Mouse (Mus musculus) WW6 (cell line): ENCODE measurements at regions not wholly inside any gene's neighbourhood (a gene's known extent, or its start where the extent isn't known, plus 50 kb on each side); places are given as distances from the start of the nearest gene placed in this dataset.

ENCODE experiments used
- DNase-seq: peaks from one replicate; pipeline ENCODE4 v3.0.0-alpha.2; 2013; ENCODE audit warnings: low read depth, low spot score

DNA sequence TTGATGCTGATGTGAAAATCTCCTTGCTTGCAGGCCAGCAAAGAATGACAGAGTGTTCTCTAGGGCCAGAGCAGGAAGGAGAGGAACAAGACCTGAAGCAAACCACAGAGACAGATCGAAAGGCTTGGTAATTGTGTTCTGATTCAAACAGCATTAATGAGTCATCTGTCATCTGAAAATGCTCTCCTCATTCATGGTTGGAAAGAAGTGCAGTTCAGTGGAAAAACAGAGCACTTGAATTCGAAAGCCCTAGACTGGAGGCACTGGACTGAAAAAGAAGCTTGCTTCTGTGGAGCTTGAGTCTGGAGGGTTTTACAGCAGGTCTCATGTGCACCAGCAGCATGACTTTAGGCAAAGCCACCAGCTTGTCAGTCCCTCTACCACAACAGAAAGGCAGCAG, 374.3 kb upstream of the B430305J03Rik start:
- no peak for DNase-seq

DNA sequence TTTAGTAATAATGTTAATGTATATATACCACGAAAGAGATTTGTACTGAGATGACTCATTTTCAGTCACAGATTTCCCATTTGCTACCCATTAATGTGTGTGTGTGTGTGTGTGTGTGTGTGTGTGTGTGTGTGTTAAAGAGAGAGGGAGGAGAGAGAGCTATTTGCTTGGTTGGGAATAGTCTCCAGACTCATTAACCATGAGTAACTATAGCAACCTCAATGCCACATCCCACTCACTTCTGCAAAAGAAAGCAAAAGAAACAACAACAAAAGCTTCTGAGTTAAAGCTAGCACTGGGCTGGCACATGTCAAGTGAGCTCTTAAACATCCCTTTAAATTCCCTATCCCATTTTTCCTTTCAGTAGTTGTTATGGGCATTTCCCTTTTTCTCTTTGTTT, 372.8 kb upstream of the B430305J03Rik start:
- no peak for DNase-seq

DNA sequence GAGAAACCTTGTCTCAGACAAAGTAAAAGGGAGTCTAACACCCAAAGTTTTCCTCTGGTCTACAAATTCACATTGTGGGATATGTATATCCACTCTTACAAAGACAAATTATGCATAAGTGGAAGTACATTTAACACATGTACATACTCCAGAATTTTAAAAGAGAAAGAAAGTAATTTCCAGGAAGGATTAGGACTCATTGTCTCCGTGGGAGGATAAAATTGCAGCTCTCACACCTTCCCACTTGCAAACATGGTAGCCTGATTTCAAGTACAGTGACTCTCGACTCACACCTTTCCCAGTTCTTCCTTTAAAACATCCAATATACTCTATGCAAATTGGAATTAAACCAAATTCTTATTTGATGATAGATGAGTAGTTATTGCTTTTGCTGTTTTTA, 351.0 kb upstream of the B430305J03Rik start:
- no peak for DNase-seq

DNA sequence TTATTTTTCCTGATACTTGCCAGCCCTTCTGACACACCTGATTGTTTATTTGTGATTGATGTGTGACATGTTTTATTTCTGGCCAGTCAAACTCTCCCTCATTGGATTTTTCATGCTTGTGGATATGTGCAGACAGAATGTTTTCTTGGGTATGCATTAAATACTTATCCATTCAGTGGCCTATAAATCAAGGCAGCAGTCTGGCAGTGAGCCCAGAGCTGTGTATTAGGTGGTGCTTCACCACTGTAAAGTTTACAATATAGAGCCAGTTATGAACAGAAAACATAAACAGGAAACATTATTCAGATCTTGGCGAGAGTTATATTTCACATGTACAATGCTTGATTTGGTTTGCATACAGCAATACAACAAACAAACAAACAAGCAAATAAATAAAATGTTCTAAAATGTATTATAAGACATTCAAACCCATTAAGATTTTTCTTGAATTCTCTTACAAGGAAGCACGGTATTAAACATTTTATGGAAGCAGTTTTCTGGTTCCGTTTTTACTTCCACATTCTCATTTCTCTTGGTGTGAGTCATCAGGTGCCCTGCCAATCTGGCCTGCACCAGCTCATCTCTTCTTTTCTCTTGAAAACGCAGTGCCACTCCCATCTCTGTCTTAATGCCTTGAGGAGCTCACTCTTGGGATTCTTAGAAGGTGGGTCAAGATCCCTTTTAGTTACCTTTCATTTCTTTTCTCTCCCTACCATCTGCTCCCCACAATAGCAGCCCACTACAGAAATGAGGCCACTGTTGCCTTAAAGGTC, 322.4 kb upstream of the B430305J03Rik start:
- DNase-seq = no peak

DNA sequence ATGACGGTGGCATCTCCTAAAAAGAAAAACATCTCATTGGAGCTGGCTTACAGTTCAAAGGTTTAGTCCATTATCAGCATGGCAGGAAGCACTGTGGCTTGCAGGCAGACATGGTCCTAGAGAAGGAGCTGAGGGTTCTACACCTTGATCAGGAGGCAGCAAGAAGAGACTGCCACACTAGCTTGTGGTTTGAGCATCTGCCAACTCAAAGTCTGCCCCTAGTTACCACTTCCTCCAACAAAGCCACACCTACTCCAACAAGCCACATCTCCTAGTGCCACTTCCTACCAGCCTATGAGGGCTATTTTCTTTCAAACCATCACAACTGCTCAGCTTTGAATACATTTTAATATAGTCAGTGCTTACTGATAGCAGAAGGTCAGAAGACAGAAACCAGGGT, 305.1 kb upstream of the B430305J03Rik start:
- no peak for DNase-seq

DNA sequence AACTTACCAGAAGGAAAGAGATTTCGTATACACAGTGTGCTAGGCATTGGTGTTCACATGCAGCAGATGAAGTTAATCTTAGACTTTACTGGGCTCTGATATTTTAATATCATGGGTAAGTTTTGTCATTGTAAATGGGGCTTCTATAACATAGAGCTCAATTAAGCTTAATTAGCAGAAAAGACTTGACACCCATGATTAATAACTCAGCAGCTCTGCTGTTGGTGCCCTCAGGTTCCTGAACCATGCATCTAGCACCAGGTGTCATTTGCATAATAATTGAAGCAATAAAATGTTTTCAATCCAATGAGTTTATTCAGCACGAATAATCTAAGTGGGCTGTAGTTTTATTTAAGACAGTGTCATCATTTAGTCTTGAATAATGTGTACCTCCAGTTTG, 290.4 kb upstream of the B430305J03Rik start:
- no peak for DNase-seq

DNA sequence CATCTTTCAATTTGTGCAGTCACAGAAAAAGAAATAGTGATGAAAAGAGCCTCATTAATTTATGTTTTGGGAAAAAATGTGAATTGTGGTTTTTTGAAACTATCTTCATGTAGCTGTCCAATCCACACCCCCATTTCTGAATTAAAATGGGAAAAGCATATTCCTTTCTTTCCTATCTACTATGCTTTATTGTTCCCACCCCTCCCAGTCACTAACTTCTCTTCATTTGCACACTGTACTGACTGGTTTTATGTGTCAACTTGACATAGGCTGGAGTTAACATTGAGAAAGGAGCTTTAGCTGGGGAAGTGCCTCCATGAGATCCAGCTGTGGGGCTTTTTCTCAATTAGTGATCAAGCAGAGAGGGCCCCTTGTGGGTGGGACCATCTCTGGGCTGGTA, 262.8 kb upstream of the B430305J03Rik start:
- DNase-seq = no peak

DNA sequence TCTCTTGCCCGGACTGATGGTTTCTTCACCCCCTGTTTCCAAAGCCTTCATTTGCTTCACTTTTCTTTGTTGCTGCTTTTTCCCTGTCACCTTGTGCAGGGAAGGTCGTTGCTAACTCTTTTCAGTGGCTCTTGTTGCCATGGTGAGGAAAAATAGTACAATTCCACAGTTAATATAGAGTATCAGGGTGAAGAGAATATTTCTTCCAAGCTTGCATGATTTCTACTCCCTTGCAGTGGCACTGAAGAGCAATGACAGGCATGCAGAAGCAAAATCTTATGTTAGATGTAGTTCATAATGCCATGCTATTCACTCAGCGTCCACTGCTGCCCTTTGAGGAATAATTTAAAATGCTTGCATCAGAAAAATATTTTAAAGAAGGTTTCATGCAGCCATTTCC, 262.3 kb upstream of the B430305J03Rik start:
- DNase-seq = no peak

DNA sequence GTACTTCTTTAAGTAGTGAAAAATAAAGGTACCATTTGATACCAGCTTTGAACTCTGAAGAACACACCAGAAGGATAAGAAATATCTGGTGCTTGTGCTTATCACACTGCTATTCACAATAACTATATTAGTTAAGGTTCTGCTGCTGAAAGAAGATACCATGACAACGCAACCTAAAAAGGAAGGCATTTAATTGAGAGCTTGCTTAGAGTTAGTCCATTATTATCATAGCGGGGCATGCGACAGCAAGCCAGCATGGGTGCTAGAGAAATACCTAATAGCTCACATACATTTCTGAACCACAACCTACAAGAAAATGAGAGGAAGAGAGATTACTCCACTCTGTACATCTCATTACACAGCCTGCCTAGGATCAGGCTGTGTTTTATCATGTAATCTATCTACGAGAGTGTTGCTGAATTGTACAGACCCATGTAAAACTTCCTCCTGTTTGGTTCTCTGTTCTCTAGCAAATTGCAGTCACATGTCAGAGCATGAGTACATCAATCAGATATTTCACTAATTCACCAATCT, 258.3 kb upstream of the B430305J03Rik start:
- DNase-seq = no peak

DNA sequence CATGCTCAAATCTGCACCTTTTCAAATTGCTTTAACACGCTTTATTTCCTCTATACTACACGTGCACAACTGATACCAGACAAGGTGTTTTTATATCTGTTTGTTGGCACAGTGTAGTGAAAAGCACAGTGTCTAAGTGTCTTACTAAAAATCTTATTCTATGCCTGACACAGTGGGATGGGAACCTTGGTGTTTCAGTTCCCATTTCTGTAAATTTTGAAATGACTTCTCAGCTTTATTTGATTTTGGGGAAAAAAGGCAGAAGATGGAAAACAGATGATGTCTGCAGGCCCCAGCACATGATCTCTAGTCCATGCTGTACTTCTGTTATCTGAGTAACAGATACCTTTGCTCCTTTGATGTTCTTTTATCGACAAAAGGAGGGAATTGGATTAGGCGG, 239.7 kb upstream of the B430305J03Rik start:
- no peak for DNase-seq

DNA sequence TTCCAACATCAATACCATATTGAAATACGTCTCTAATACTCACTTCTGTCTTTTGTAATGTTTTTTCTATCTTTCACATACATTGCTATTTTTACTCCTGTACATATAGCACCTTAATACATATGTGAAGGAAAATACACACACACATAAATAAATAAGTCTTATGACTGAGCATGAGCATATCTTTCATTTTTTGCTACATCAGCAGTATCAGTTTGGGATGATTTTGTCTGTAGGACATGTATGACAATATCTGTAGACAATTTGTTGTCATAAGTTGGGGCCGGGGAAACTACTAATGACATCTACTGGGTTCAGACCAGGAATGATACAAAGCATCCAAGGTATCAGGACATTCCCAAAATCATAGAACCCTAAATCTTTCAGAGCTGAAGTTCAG, 237.1 kb upstream of the B430305J03Rik start:
- DNase-seq = no peak

DNA sequence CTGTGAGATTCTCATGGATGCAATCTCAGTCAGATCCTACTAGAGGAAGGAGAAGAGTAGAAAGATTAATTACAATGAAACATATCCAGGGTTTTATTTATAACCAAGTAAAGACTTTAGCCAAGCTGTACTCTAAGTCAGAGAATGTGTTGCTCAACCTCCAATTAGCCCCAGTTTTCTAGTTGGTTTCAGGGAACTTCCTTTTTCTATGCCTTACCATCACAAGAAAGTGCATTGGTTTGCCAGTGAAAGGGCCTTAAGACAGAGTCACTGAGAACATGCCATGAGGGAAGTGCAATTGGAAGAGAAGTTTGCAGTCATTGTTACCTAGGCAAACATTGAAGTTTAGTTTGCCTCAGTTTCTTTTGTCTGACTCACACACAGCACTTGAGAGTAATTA, 229.8 kb upstream of the B430305J03Rik start:
- no peak for DNase-seq

DNA sequence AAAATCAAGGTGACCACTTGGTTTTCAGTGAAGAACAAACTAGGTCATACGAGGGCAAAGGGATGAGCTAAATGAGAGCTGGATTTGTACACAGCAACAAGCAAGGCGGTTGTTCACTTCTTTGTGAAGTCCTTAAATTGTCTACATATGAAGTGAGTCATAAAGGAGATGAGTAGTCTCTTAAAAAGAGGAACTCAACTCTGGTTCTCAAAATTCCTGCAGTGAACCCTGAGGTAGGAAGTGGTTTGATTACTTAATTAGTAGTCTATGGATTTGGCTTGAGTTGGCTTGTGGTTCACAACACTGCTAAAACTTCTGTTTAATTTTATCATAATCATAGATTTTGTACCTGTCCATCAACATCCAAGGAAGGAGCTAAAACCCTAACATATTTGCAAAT, 226.6 kb upstream of the B430305J03Rik start:
- DNase-seq = no peak

DNA sequence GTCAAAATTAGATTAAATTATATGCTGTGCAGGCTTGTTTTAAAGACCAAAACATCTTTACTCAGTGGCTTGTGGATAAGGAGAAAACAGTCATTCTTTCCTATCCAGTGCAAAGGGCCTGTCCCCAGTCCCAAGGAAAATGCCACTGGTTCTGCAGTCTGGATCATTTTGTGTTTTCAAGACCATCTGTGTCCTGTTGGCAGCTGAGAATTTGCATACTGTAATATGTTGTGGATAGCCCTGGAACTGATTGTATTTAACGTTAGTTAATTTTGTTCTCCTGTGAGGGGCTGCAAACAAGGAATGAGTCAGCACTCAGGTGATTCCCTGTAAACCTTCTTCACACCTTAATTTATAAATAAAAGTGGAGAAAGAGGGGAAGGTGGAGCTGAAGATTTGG, 217.9 kb upstream of the B430305J03Rik start:
- DNase-seq = no peak

DNA sequence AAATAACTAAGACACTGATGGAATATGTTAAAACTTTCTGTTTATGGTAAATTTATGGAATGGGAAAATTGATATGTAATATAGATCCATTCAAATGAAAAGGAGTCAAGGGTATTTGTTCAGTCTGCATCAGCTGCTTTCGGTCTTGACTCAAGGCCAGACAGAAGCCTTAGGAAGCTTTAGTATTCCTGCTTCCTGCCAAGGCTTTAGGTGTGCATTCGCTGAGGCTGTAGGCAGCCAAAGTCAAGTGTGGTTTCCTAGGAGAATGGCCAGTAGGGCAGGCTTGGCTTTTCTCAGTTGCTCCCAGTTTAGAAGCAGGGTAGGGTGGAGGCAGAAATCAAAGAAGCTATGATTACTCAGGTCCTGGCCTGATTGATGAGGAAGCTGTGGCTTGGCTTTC, 217.2 kb upstream of the B430305J03Rik start:
- DNase-seq = no peak

DNA sequence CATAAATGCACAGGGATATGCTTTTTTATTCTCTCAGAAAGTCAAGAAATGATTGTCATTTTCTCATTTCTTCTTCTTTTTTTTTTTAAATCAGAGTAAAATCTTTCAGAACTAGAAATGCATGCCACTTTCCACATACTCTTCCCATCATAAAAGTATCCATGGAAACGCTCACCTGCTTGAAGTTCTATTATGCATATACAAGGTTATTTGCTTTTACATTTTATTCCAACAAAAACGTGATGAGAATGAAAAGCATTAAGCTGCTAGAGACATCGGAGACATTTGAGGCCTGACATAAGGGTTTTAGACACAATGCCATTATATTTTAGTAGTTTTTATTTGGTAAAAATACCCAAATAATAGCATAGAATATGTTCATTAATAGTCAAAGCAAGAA, 214.5 kb upstream of the B430305J03Rik start:
- no peak for DNase-seq

DNA sequence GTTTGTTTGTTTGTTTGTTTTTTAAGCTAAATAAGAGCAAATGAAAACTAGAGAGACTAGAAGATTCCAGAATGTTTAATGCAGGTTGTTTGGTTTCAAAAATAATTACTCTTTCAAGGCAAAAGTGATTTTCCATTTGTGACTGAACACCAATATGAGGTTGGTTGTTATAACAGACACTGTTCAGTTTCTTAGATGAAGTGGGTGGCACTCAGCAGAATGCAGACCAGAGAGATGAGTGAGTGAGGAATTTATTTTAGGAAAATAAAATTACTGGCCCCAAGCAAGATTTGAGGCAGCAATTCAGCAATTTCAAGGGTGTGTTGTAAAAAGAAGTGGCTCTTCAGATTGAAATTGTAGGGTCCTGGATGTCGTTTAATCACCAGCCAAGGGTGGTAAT, 171.4 kb upstream of the B430305J03Rik start:
- no peak for DNase-seq

DNA sequence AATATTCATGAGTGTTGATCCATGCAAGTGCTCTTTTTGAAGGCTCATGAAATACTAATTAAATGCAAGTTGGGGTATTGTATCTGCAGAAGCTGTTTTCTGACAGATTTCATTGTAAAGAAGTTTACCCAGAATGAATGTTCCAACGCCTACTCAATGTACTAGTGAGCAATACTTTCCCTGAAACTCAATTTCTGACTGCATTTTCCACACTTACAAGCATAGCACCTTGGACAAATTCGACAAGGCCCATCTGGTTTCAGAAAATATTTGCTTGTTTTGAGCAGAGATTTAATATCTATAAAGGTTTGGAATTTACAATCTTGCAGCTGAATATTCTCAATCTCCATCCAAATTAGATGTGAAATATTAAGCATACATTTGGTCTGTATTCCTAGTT, 170.0 kb upstream of the B430305J03Rik start:
- DNase-seq = no peak

DNA sequence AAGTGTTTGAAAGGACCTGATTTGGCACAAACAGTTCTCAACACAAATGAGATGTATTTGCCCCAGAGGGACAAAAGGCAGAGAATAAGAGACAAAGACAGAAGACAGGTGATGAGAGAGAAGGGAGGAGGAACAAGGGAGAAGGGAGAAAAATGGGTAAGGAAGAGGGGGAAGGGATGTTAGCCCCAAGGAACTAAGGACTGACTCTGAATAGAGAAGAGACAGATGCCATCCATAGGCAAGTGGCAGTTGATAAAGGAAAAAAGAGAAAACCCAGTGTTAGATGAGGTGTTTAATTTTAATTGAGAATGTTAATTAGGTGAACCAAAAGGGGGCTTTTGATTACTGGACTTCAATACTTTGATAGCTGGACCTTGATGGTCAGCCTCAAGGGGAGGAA, 137.4 kb upstream of the B430305J03Rik start:
- DNase-seq = no peak

DNA sequence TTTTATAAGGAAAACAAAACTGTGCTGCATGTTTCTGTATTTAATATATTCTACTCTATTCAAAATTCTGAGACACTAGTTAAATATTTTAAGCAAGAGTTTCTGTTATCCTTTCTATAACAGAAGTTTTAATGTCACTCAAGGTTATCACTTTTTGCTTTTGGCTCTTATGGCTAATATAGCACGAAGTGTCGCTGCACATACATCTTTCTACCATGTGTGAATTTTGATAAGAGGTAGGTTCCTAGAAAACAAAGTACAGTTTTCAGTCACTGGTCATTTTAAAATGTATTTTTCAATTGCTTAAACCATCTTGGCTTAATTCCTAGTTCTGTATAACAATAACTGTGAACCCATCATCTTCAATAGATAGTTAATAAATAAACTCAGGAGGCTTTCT, 129.1 kb upstream of the B430305J03Rik start:
- no peak for DNase-seq

DNA sequence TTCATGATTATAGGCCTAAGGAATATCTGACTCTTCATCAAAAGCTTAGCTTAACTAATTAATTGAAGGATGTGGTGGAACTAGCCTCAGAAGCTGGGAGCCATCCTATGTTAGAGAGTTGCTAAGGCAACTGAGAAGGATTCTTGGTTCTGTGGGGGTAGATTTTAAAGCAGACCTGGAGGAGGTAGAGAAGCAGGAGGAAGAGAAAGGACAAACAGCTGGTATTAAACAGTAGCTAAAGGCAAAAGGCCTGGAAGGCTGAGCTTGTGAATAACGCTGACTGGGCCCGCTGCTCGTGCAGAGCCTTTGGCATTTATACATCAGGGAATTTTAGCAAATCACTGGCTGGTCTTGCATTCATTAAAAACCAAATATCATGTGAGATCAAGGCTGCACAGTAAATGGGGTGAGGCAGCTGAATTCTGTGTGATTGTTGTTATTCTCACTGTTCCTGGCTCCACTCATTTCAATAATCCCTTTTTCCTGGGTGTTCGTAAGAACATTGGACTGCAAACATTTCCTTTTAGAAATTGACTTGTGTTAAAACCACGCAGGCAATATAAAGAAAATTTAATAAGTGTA, 121.1 kb upstream of the B430305J03Rik start:
- DNase-seq = no peak

DNA sequence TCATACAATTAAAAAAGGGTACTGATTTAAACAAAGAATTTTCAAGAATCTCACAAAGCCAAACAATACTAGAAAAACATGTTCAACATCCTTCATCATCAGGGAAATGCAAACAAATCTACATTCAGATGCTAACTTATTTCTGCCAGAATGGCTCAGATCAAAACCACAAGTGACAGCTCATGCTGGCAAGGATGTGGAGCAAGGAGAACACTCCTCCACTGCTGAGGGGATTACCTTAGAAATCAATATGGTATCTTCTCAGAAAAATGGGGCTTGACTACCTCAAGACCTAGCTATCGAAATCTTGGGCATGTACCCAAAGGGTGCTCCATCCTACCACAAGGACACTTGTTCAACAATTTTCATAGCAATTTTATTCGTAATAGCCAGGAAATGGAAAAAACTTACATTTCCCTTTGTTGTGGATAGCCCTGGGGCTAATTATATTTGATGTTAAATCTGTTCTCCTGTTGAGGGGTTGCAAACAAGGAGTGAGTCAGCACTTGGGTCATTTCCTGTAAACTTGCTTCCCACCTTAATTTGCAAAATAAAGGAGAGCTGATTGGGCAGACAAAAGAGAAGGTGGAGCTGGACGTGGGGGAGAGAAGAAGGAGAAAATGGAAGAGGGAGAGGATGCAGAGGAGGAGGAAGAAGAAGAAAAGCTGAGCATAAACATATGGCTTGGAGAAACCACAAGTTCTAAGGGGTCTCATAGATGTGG, 113.3 kb upstream of the B430305J03Rik start:
- no peak for DNase-seq

DNA sequence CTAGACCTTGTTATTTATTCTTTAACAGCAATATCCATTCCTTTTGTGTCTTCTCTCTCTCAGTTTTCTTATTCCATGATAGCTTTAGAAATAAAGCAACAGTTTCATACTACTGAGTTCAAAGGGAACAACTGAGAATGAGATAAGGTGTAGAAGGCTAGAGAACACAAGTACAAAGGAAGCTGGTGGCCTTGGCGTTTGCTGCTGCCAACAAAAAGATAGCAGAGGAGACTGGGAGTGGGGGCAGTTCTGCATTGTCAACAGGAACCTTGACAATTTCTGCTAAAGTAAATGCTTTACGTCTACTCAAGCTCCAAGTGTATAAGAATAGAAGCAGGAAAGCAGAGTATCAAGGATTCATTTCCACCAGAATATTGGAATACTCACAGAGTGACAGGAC, 109.3 kb upstream of the B430305J03Rik start:
- no peak for DNase-seq
